Mouse (Mus musculus): Measurements from ENCODE around the gene Cst6.
"Not testable (repeated sequence)": the region's sequence is repeated elsewhere in the genome, so short reads cannot be mapped to it uniquely, and the experiment has no call there.

The Cst6 gene

DNA sequence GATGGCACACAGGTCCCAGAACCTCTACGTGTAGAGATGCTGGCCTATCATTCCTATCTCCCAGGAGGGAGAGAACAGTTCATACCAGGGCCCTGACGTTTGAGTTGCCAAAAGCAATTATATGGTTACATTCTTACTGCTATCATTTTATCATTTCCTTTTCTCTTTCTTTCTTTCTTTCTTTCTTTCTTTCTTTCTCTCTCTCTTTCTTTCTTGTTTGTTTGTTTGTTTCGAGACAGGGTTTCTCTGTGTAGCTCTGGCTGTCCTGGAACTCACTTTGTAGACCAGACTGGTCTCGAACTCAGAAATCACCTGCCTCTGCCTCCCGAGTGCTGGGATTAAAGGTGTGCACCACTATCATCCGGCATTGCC, at the start of gene Cst6:
Cst6 (minus strand) TSS at position 73 of the 372 bp plus-strand sequence.
- not testable (repeated sequence) for DNase-seq

DNA sequence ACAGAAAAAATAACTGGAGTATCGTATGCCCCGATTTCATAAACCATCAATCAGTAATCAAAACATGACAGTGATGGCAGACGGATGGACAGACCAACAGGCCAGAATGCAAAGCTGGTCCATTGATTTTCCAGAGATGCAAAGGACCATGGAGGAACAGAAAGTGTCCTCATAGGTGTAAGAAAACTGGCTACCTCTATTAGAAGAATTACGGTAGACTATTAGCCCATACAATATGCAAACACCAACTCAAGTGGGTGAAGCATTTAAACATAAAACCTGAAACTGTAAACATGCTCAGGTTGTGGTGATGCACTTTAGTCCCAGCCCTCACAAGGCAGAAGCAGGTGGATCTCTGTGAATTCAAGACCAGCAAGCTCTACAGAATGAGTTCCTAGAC, 46.0 kb upstream of the Cst6 start:
- DNase-seq: no peak

DNA sequence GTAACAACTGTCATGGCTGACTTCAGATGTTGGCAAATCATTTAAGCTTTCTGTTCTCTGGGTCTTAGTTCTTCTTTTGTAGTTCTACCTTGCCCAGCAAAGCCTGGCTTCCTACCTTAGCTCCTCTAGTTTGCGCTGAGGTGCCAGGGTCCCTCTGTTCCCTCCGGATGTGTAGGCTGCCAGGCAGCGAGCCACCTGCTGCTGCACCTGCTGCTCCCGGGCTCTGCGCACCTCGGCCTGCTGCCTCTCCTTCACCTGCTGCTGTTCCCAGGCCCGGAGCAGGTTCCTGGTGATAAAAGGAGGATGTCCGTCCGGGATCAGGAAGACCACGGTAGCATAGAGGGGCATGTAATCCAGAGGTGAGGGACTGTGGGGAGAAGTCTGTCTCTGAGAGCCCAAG, 44.8 kb upstream of the Cst6 start:
- DNase-seq: peak; percentile 61 to 67

DNA sequence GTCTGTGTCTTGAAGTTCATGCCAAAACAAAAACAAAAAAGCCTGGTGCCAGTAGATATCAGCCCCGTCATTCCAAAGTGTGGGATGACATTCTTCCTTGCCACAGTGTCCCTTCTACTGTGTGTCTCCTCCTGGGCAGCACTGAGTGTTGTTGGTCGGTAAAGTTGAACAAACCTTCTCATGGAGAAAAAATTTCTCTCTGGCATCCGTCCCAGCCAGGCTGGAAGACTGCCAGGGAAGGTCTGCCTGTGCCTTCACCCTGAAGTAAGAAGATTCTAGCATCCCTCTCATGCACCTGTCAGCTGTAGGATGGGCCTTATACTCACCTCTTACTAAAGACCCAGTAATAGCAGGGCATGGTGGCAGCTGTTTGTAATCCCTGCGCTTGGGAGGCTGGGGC, 43.5 kb upstream of the Cst6 start:
- peak; percentile 64 to 73 for DNase-seq

DNA sequence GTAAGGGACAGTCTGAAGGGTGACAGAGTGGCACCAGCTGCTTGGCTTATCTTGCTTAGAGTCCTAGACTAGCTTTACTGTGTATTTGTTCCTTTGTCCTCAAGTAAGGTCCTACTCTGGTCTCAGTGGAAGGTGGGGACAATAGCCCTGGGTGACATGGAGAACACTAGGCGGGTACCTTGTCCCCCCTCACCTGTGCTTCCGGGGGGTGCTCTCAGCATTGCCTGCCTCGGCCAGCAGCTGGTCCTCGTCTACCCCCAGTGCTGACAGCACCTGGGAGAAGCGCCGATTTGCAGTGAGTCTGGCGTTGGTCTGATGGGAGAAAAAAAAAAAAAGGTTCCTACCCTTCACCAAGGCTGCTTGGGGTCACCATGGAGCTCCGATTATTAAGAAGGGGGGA, 41.0 kb upstream of the Cst6 start:
- DNase-seq: no peak

DNA sequence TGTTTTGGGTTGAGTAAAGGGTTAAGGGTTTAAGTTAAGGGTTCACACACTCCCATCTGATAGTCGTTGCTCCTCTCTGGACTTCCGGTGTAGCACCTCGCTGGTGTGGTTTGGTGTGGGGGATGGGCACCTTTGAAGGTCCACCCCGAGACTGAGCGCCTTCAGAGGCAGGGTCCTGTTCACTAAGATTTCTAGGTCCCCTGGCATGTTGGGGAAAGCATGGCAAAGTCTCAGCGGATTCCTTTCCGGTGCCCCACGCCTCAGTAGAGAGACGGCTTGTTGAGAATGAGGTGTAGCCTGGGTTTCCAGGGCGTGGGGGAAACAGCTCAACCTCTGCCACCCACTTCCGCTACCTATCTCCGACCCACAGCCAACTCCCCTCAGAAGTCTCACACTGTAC, 40.3 kb upstream of the Cst6 start:
- DNase-seq: no peak

DNA sequence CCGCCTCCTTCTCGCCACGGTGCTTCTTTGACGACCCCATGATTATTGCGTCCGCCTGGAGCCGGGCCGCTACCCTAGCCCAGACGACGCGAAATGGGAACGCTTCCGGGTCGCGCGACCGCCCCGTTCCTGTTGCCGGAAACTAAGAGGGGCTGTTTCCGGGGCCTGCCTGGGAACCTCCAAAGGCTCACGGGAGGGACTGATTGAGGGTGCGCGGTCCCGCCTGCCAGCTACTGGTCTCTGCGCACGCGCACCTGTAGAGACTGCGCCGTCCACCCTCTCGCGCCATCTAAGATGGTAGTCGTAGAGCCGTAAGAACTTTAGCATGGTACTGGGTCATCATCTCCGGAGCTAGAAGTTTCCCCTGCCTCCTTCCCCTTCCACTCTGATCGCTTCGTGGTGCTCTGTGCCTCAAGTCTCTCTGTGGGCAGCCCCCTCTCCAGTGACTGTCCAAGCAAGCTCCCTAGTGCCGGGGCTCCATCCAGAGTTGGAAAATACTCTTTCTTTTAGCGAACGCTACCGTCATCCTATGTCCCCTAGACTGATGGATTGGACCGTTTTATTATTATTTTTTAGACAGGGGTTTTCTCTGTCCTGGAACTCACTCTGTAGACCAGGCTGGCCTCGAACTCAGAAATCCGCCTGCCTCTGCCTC, 39.3 kb upstream of the Cst6 start, which contains the start of gene Sart1:
Sart1 (minus strand) TSS at position 116 of the 655 bp plus-strand sequence.
- DNase-seq: peak; percentile 96 to 97

DNA sequence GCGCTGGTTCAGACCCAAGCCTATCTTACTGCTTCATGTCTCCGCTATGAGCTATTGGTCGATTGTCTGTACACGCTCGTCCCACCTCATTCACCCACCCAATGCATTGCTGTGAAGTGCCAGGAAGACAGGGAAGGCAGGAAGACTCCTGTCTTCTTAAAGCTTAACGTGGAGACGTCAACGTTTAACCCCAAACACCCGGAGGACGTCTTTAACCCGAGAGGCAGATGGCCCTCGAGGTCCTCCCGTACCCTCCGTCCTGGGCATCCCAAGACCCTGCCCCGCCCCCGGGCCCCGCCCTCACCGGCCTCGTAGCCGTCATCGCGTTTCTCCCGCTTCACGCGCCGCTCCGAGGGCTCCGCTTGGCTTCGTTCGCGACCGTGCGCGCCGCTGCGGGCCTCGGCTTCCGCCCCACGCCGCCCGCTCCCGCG, 38.7 kb upstream of the Cst6 start:
- DNase-seq: peak in 1 of 2 experiments; percentile 25

DNA sequence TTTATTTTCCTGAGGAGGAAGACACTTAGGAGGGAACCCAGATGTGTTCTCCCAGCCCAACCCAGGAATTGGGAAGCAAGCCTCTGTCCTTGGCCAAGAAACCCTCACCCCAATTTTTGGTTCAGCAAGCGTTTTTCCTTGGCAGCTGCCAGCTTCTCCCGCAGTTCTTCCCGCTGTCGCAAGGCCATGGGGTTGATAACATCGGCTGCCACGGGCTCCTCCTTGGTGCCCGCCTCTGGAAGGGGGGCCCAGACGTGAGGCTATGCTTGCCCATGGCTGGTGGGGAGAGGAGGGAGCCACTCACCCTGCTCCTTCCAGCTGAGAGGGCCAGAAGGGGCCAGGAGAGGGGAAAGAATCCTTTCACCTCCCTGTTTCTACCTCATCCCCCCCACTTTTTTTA, 35.3 kb upstream of the Cst6 start:
- DNase-seq: no peak

DNA sequence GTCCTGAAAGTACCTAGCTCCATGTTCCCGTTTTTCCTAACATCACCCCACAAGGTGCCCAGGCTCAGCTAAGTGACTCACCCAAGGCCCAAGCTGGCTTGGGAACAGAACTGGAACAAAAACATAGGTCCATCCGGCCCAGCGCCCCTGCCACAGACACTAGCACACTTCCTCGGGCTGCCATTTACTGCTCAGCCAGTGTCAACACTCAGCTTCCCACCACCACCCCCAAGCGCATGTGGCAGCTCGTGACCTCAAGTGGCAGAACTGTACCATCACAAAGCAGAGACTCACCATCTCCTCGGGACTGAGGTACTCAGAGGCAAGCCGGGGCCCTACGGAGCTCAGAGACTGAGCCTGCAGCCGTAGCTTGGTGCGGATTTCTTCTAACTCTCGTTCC, 34.0 kb upstream of the Cst6 start:
- DNase-seq: no peak

DNA sequence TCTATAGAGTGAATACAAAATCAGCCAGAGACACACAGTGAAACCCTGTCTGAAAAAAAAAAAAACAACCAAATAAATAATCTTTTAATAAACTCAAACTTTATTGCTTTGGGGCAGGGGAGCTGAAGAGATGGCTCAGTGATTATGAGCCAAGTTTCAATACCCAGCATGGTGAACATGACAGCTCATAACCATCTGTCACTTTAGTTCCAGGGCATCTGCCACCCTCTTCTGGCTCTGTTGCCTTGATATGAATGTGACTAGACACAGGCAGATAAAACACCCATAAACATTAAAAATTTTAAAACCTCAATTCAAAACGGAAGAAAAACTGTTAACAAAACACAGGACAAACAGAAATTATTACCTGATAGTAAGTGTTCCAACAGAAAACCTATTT, 28.1 kb upstream of the Cst6 start:
- DNase-seq: no peak

DNA sequence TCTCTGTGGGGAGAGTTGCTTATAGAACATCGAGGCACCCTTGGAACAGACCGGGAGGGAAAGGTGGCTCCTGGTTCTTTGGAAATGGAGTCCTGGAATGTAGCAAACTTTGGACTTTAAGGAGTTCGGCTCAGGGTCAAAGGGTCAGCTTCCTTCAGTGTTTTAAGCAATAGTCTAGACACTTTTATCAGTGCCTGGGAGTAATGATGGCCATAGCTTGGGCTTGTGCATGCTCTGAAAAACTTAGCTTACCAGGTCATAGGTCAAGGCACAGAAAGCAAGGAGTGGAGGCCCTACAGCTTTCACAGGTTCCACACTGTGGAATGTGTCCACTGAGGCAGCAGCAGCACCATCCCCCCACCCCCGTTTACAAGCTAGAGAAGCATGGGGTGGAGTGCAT, 25.4 kb upstream of the Cst6 start:
- no peak for DNase-seq

DNA sequence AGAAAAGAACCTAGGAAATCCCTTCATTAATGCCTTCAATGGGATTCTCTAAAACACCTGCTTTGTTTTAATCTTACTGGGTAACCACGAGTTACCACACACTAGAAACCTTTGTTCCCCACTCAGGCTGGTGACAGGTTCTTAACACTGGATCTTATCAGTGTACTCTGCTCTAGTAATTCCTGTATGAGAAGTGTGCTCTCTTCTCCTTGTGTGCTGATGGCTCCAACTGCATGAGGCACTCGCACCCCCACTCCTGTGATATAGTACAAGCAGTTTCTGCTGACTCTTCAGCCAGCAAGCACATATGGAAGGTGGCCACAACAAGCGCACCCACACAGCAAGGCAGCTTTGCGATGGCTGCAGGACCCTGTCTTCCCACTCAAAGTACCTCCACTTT, 24.8 kb upstream of the Cst6 start:
- DNase-seq: no peak

DNA sequence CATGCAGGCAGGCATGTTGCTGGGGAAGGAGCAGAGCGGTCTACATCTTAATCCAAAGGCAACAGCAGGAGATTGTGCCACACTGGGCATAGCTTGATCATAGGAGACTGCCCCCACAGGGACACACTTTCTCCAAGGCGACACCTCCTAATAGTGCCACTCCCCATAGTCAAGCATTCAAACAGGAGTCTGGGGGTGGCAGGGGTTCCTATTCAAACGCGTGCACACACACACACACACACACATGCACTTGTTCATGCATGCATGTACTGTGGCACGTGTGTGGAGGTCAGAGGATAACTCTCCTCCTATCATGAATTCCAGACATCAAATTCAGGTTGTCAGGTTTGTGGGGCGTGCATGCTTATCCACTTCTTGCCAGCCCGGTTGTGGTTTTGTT, 23.4 kb upstream of the Cst6 start:
- no peak for DNase-seq

DNA sequence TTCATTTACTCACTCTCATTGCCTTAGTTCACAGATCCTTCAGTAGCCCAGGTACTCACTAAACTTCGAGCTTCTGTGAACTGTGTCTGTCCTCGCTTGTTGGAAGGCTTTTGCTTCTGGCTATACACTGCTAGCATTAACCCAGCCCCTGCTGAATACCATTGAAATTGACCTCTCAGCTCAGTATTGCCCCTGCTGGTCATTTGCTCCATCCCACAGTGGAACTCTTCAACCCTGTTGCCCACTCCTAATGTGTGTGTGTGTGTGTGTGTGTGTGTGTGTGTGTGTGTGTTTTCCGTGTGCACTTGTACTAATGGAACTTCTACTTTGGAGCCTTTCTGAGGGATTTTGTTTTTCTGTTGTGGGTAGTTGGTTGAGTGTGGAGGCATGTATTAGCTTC, 21.6 kb upstream of the Cst6 start:
- no peak for DNase-seq

DNA sequence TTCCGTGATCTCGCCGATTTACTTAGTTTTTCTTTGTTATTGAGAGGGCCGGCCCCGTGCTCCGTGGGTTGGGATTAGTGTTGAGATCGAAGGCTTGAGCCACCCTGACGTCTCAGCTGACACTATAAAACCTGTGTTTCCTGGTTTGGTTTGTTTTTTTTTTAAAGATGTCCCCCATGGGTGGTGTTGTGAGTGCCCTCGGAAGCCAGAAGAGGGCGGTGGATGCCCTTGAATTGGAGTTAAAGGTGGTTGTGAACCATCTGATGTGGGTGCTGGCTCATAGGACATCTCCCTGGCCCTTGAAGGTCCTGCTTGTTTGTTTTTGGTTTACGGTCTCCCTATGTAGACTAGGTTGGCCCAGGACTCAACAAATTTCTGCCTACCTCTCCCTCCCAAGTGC, 18.1 kb upstream of the Cst6 start:
- no peak for DNase-seq

DNA sequence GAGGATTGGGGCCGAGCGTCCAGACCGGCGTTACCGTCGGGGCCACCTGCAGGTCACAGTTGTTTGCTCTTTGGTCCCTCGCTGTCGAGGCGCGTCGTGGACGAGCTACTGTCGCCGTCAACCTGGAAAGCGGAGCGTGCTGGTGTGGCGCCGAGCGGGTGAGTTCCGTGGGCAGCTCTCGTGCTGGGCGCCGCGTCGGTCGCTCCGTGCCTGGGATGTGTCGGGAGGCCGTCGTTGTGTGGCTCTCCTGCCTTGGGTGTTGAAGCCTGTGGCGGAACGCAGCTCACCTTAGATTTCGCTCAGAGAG, 17.6 kb upstream of the Cst6 start, which contains the start of gene Banf1:
Banf1 (minus strand) TSS at position 116 of the 307 bp plus-strand sequence.
- DNase-seq: no peak

DNA sequence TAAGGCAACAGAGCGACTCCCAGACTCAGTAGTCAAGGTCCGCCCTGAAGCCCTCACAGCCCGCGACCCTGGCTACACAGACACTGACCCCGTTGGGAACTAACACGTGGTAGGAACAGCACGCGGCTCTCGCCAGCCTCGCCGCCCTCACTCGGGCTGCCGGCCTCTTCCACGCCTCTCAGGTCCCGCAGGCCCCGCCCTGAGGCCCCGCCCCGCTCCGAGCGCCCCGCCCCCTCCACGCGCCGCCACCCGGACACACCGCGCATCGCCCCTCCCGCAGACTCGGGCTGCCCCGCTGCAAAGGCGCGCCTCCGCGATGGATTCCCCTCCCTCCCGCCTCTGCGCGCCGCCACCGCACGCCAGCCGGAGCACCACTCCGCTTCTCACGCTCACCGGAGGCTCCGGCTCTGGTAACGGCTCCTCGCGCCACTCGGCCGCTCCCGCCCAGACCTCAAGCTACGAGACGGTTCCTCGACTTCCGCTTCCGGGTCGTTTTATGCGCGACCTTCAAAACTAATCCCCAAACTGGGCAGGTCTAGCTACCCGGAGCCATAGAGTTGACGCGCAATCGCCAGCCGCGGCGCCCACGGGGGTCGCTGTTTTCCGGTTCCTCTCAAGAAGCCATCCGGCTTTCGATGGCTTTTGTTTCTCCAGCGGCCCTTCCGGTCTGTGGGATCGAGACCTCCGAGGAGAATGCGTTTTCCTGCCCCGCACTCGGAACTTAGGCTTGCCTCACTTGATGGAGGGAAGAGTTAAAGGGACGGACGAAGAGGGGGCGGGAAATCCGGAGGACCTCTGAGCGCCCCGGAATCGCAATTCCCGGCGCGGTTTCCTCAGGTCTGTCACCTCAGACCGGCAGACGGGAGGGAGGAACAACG, 17.0 kb upstream of the Cst6 start, which contains the start of gene Eif1ad:
Eif1ad (plus strand) TSS at position 567 of the 878 bp plus-strand sequence.
- DNase-seq: peak; percentile 91 to 93

DNA sequence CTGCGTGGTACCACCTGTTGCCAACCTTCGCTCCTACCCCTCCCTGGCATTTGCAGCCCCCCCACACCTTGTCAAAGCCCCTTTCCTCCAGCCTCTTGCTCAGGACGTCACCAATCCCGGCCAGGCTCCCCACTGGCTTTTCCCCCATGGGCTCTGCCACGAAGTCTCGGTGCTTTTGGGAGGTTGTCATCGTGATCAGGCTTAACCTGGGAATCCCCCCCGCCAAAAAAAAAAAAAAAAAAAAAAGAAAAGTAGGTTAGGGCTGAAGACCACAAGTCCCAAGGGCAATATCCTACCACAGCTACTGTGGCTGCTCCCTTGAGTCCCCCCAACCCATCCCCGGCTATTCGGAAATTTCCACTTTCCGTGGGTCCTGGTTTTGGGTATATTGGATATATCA, 16.4 kb upstream of the Cst6 start:
- no peak for DNase-seq

DNA sequence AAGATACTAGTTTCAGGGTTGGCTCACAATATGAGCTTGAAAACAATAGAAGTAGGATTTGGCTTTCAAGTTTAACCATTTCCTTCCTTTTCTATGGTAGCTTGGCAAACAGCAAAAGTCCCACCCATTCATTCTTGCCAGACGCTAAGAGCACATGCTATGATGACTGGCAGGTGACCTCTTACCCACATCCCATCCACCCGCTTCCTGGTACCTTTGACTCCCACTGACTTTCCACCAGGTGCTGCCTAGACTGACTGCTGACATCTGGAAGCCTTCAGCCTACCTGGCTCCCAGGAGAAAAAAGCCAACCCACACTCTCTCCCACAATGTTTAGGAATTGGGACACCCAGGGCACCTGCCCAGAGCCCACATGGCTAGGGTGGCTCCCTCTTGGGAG, 14.8 kb upstream of the Cst6 start:
- DNase-seq: no peak

DNA sequence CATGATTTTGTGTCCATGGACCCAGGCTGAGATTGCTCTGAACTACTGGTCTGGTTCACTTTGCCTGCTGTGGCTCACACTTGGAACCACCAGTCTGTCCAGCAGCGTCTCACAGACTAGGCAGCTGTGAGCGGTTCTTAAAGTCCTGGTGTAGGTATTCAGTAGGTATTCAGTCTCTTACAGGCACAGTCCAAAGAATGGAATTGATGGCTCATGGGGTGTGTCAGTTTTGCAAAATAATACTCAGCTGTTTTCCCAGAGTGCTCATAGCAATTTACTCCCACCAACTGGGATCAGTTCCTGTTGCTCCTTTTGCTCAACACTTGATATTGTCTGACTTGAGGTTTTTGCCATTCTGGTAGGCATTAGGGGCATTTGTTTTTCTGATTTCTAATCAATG, 12.8 kb upstream of the Cst6 start:
- DNase-seq: no peak

DNA sequence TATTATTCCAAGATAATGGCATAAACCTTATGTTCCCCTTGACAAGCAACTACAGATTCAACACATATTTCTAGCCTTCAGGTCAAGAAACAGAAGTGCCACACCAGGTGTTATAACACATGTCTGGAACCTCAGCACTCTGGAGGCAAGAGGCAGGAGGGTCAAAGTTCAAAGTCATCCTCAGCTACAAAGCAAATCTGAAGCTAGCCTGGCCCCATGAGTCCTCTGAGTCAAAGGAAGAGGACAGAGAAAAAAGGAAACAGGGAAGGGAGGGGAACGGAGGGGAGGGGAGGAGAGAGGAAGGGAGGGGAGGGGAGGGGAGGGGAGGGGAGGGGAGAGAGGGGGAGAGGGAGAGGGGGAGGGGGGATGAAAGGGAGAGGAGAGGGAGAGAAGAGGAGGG, 6.7 kb upstream of the Cst6 start:
- no peak for DNase-seq

DNA sequence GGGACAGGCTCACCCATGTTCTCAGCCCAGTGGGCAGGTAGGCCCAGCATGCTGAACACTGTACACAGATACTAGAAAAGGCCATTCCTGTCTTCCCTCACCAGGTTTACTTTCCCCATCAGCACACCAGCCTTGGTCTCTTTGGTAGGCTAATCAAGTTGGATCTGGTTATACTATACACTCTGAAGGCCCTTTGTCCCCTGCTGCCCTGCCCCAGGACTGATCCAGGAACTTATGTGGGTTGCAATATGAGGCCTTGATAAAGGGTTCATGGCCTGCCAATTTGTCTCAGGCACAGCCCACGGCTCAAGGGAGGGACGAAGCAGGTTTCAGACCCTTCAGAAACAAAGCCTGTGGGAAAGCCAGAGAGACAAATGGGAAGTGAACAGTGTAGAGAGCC, 4.2 kb upstream of the Cst6 start:
- DNase-seq: no peak
